Mouse (Mus musculus): ENCODE results near the gene Guca1b. TPM values are rescaled to one million over a fixed set of nuclear protein-coding genes. Genes with fewer than 3 reads are reported as not detected.
"Not testable (repeated sequence)": the region's sequence is repeated elsewhere in the genome, so short reads cannot be mapped to it uniquely, and the experiment has no call there.

The Guca1b gene
- total and polyA plus RNA-seq, 3 experiments: 1.3 to 3.1 TPM; not detected in 1

DNA sequence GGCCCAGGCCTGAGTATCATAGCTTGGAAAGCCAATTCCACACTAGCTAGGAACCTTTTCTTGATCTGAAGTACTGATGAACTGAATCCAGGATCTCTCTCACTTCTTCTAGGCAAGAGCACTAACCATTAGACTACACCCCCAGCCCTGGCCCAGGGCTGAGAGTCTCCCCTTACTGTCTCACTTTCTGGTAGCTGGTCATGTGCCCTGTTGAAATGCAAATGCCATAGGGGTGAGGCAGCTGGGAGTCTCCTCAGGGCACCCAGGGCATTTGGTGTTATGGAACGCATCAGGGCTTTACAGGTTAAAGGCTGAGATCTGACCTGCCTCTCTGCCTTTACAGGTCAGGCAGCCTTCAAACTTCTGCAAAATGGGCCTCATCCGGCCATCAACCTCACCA is 35.0 kb downstream of the Guca1b start:
- TF ChIP-seq RAD21 (IDR thresholded peaks at IDR 0.05; ENCODE audit: low read depth, low read length): no peak
- no peak for TF ChIP-seq NRF1 (IDR thresholded peaks at IDR 0.05; ENCODE audit: insufficient read depth, low read depth, low read length, poor library complexity, severe bottlenecking)
- TF ChIP-seq ZNF384 (IDR thresholded peaks at IDR 0.05; ENCODE audit: low read depth, low read length): no peak
- no peak for TF ChIP-seq CHD1 (IDR thresholded peaks at IDR 0.05; ENCODE audit: low read depth, low read length)
- TF ChIP-seq NELFE (IDR thresholded peaks at IDR 0.05; ENCODE audit: low read depth, low read length): no peak
- TF ChIP-seq KAT2A (conservative IDR thresholded peaks at IDR 0.05; ENCODE audit: low read depth, low read length): no peak
- no peak for TF ChIP-seq EP300 (IDR thresholded peaks at IDR 0.05; ENCODE audit: low read depth in 1 of 2, low read length in 2 of 2)
- TF ChIP-seq MAX (IDR thresholded peaks at IDR 0.05; ENCODE audit: low read length): no peak
- TF ChIP-seq MEF2A (IDR thresholded peaks at IDR 0.05; ENCODE audit: extremely low read depth, insufficient replicate concordance, low read depth, low read length, poor library complexity, severe bottlenecking): no peak
- TF ChIP-seq TCF12 (IDR thresholded peaks at IDR 0.05; ENCODE audit: low read depth, low read length): no peak
- no peak for TF ChIP-seq JUND (IDR thresholded peaks at IDR 0.05; ENCODE audit: low read depth, low read length)
- TF ChIP-seq ZMIZ1 (IDR thresholded peaks at IDR 0.05; ENCODE audit: low read depth, low read length): no peak
- no peak for TF ChIP-seq E2F4 (IDR thresholded peaks at IDR 0.05; ENCODE audit: borderline replicate concordance, low read depth, low read length)
- TF ChIP-seq ELF1 (IDR thresholded peaks at IDR 0.05; ENCODE audit: low read depth, low read length): no peak
- no peak for TF ChIP-seq POLR2AphosphoS2 (IDR thresholded peaks at IDR 0.05; ENCODE audit: low read length)
- TF ChIP-seq SIN3A (IDR thresholded peaks at IDR 0.05; ENCODE audit: low read length): no peak
- no peak for TF ChIP-seq GATA1 (IDR thresholded peaks at IDR 0.05; ENCODE audit: low read depth, low read length)
- no peak overlapping the region for H3K4me3 ChIP-seq (ENCODE audit: control insufficient read depth in 1 of 2, insufficient read depth in 1 of 2, low read depth in 2 of 2, low read length in 2 of 2)
- no peaks in the 10 kb centered on the region for H3K79me2 ChIP-seq (ENCODE audit: control insufficient read depth, insufficient read depth, low read length, poor library complexity)
- no peak overlapping the region for H3K27ac ChIP-seq (ENCODE audit: control insufficient read depth, low read depth, low read length)
- no peaks in the 10 kb centered on the region for H3K9me3 ChIP-seq (replicated peaks; ENCODE audit: insufficient read depth, low read length)
- no peaks in the 10 kb centered on the region; a peak in 1 of 4 replicates for H3K27me3 ChIP-seq (ENCODE audit: control insufficient read depth in 1 of 2, insufficient read depth in 2 of 2, low read length in 2 of 2)
- no peak for DNase-seq (ENCODE audit: low read depth, low spot score)
- H3K4me1 ChIP-seq (ENCODE audit: control insufficient read depth in 1 of 2, insufficient read depth in 2 of 2, low read length in 2 of 2): no peaks in the 10 kb centered on the region
- no peaks in the 10 kb centered on the region for H3K36me3 ChIP-seq (ENCODE audit: control insufficient read depth in 1 of 2, insufficient read depth in 2 of 2, low read length in 2 of 2)
- no peak overlapping the region for H3K9ac ChIP-seq (ENCODE audit: control insufficient read depth, low read depth, low read length, poor library complexity, severe bottlenecking)

DNA sequence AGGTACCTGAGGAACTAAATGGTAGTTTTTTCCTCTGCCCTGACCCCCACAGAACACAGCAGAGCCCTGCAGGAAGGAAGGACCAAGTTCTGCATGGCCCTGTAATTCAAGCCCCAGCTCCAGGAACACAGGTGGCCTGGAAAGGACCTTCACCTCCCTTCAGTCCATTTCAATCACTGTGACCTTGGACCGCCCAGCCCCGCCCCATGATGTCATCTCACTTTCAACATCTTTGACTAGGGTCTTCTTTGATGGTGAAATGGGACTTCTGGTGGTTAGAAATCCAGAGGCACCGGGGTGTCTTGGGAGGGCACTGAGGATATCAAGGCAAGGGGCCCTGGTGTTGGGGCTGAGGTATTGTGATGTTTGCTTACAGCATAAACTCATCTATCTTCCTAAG is 36.4 kb downstream of the Guca1b start:
- H3K9me3 ChIP-seq (replicated peaks; ENCODE audit: insufficient read depth, low read length): no peaks in the 10 kb centered on the region
- TF ChIP-seq ZNF384 (IDR thresholded peaks at IDR 0.05; ENCODE audit: low read depth, low read length) (no peak), CHD2 (IDR thresholded peaks at IDR 0.05; ENCODE audit: low read length) (no peak), ETS1 (IDR thresholded peaks at IDR 0.05; ENCODE audit: low read depth, low read length) (no peak), POLR2A (IDR thresholded peaks at IDR 0.05; ENCODE audit: control insufficient read depth in 1 of 2, insufficient read depth in 1 of 2, low read depth in 1 of 2, low read length in 2 of 2, poor library complexity in 1 of 2) (no peak), HCFC1 (IDR thresholded peaks at IDR 0.05; ENCODE audit: low read depth, low read length) (no peak), USF2 (IDR thresholded peaks at IDR 0.05; ENCODE audit: borderline replicate concordance in 1 of 2, insufficient read depth in 1 of 2, low read depth in 1 of 2, low read length in 2 of 2) (no peak), NELFE (IDR thresholded peaks at IDR 0.05; ENCODE audit: low read depth, low read length) (no peak), KAT2A (conservative IDR thresholded peaks at IDR 0.05; ENCODE audit: low read depth, low read length) (no peak)
- H3K79me2 ChIP-seq (ENCODE audit: control insufficient read depth, insufficient read depth, low read length, poor library complexity): no peaks in the 10 kb centered on the region
- no peaks in the 10 kb centered on the region for H3K27me3 ChIP-seq (ENCODE audit: control insufficient read depth in 1 of 2, insufficient read depth in 2 of 2, low read length in 2 of 2)
- H3K4me3 ChIP-seq (ENCODE audit: control insufficient read depth in 1 of 2, insufficient read depth in 1 of 2, low read depth in 2 of 2, low read length in 2 of 2): no peak overlapping the region
- H3K9ac ChIP-seq (ENCODE audit: control insufficient read depth, low read depth, low read length, poor library complexity, severe bottlenecking): no peak overlapping the region
- H3K4me1 ChIP-seq (ENCODE audit: control insufficient read depth in 1 of 2, insufficient read depth in 2 of 2, low read length in 2 of 2): no peaks in the 10 kb centered on the region; a peak in 1 of 4 replicates
- no peak for DNase-seq (ENCODE audit: low read depth, low spot score)
- no peak overlapping the region for H3K27ac ChIP-seq (ENCODE audit: control insufficient read depth, low read depth, low read length)
- H3K36me3 ChIP-seq (ENCODE audit: control insufficient read depth in 1 of 2, insufficient read depth in 2 of 2, low read length in 2 of 2): no peaks in the 10 kb centered on the region

DNA sequence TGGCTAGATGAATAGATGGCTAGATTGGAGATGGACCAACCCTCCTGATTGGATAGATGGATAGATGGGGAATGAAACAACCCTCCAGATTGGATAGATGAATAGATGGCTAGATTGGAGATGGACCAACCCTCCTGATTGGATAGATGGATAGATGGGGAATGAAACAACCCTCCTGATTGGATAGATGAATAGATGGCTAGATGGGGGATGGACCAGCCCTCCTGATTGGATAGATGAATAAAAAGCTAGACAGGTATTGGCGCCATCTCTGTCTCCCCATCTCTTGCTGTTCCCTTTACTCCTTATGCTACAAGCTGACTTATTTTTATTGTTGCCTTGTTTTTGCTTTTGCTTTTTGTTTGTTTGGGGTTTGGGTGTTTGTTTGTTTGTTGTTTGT is 37.4 kb downstream of the Guca1b start:
- not testable (repeated sequence) for DNase-seq (ENCODE audit: low read depth, low spot score); H3K4me3 ChIP-seq (ENCODE audit: control insufficient read depth in 1 of 2, insufficient read depth in 1 of 2, low read depth in 2 of 2, low read length in 2 of 2); H3K36me3 ChIP-seq (ENCODE audit: control insufficient read depth in 1 of 2, insufficient read depth in 2 of 2, low read length in 2 of 2); H3K4me1 ChIP-seq (ENCODE audit: control insufficient read depth in 1 of 2, insufficient read depth in 2 of 2, low read length in 2 of 2); H3K27me3 ChIP-seq (ENCODE audit: control insufficient read depth in 1 of 2, insufficient read depth in 2 of 2, low read length in 2 of 2); H3K27ac ChIP-seq (ENCODE audit: control insufficient read depth, low read depth, low read length); H3K9ac ChIP-seq (ENCODE audit: control insufficient read depth, low read depth, low read length, poor library complexity, severe bottlenecking); H3K9me3 ChIP-seq (replicated peaks; ENCODE audit: insufficient read depth, low read length); H3K79me2 ChIP-seq (ENCODE audit: control insufficient read depth, insufficient read depth, low read length, poor library complexity)

All from MEL (cell line).